Mouse (Mus musculus): ENCODE results near the gene Cpox. TPM values are rescaled to one million over a fixed set of nuclear protein-coding genes. Genes with fewer than 3 reads are reported as not detected.

The Cpox gene
- polyA plus RNA-seq, 1 experiment, result 13.6 TPM

DNA sequence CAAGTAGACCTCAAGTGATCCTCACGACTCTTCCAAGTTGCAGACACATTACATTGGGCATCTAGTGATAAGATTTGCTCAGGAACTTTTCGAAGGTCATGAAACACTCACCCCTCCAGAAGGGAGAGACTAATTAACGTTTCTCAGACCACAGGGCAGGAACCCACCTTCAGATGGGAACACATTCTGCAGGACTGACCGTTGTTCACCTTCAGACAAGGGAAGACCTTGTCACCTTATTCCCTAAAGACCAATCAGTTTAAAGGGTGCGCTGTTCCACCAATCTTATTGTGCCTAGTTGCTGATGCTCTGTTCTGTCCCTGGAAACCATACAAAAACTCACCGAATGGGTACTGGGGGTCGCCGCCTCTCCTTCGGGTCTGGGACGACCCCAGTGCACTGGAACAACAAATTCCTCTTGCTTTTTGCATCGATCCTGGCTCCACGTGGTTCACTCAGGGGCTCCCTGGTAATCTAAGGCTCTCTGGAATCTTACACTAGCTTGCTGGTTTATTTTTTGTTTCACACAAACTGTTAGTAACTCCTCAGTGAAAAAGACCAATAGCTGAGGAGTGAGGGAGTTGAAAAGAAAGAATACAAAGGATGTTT, 30.8 kb downstream of the Cpox start:
- no peak for DNase-seq (ENCODE audit: low read depth)

DNA sequence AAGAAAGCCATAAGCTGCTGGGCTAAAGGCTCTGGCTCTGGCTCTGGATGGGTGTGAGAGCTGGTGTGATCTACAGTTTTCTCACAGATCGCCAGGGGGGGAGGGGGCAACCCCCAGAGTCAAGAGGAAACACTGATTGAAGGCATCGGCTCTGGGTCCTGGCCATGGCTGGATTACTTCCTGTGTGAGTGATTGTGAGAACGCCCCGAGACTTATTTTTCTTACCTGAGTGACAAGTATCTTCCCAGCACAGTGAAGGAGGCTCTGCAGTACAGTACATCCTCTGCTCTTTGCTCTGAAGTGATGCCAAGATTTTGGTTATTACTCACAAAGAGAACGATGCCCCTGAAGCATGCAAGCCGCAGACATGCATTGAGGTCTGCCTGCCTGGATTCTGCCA, 31.7 kb downstream of the Cpox start:
- no peak for DNase-seq (ENCODE audit: low read depth)

DNA sequence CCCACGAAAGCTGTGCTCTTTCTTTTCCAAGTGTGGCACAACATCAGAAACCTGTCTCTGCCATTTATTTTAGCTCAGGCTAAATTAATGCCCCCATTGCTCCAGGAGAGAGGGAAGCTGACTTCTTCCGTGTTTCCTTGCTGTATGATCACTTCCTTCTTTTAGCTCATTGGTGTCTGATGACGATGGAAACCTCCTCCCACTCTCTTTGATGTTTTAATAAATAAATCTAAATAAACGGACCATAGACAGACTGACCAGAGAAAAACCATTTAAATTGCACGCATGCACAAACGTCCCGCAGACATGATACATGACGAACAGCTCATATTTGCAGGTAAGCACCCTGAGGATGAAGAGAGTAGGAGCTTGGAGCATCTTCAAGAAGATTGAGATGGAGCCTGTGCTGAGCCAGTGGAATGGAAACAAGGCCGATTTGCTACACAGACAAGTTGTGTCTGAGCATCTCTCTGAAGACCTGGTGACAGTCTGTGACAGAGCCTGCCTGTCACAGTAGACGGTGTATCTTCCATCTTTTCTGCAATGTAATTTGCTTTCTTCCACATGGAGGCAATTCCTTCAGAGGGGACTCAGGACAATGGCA, 32.3 kb downstream of the Cpox start:
- no peak for DNase-seq (ENCODE audit: low read depth)

DNA sequence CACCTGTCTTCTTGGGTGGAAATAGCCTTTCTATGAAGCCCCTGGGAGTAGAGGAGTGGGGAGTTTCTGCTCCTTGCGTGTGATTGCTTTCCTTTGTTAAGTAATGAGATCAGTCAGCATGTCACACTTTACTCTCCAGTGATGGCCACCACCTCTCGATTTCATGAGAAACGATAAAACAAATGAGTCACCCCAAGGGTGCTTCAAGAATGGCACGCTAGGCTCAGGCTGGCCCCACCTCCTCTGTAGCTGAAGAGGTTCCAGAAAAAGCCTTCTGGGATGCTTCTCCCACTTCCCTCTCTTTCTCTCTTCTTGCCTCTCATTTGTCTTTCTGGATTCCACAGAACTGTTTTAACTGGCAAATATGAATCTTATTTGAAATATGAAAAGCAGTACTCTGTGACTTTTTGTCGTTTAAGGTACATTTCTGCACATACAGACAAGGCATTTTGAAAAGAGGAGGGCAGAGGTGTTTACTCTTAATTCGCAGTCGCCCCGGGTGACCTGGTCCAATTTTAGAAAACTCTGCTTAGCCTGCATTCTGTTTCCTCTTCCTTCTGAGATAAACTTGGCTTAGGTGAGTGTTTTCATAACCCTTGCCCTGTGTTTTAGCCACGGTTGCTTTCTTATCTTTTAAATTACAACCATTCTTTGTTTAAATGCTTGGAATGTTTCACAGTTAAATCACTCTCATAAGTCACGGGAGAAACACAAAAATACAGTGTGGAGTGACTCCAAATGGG, 33.5 kb downstream of the Cpox start:
- no peak for DNase-seq (ENCODE audit: low read depth)

DNA sequence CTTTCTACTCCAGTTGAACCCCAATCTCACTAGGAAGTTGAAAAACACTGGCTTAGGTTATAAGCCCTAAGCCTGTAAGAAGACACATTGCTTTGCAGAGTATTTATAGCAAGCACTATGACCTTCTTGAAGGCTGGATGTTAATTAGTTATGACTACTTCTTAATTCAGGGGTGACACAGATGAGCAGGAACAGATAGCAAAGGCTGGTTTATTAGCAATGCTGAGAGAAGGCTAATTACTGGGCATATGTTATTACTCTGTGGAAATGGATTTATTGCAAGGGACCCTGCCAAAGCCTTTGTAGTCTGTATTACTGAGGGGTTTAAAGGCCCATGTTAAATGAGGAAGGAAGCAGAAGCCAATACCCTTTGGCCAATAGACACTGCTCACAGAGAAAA, 34.9 kb downstream of the Cpox start:
- no peak for DNase-seq (ENCODE audit: low read depth)

DNA sequence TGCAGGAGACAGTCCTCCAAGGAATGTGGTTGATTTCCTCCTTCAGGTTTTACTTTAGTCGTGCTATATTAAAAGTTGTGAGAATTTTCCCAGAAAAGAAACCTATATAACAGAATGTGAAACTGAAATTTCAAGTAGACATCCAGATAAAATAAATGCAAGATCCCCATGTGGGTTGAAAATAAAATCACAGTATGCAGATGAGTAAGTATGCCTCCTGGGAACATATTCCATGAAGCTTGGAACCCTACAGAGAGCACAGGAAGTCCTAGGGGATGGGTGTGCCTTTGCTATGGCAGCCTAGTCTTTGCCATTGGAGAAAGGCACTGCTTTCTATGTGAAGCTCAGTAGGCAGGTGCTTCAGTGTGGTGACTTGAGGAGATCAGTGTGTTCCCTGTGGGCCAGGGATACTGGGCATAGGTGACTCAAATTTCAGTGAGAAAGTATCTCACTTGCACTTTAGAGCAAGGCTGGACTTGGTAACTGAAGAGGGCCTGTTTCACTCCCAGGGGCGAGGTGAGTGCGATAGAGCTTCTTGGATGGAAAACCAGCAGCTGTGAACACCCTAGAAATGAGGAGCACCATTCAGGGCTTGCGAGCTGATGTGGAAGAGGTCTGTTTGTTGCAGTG, 37.3 kb downstream of the Cpox start:
- no peak for DNase-seq (ENCODE audit: low read depth)

DNA sequence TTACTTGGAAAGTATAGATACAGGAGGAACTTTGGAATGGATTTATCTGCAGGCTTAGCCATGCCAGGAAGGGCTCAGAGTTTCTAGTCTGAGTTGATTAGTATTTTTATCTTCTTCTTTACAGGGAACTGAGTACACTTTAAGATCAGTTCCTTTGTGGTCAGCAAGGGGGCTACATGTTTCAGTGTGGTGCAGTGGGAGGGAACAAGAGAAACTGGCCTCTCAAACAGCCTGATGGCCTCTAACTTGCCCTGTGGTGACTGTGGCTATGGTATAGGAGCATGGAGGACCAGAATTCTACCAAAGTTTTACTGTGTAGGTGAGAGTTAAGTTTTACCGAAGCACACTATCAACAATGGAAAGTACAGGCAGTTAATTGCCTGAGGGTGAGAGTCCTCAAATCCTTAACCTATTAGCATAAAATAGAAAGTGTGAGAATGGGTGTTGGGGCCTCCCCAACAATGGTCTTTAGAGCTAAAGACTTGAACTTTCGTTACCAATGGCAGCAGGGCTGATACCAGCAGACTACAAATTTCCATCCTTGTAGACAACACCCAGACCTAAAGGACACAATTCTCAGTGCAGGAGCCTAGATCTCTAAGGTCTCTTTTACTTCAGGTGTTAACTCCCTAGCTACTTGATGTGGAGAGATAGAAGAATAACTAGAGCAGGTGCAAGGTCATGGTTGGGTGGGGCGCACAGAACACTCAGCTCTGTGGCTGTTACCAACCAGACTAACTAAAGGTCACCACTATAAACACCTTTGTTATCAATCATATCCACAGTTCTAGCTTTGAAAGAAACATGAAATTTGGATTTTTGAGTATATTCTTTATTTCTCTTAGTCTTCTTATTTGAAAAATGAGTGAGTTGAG, 38.7 kb downstream of the Cpox start:
- DNase-seq (ENCODE audit: low read depth), result no peak

DNA sequence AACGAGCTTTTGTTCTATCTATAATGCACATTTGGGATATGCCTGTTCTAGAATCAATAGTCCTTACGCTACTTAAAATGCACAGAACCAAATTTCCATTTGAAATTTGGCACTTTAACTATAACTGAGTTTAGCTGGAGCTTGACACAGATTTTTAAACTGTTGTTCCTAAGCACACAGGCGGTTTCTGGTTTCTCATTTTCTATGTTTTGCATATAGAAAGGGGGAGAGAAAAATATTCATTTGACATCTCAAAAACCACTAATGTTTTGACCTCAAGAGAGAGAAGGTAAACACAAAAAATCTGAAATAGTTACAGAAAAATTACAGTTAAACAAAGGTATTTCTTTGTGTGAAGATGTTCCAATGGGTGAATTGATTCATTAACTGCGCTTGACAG, 39.4 kb downstream of the Cpox start:
- DNase-seq (ENCODE audit: low read depth), result no peak

DNA sequence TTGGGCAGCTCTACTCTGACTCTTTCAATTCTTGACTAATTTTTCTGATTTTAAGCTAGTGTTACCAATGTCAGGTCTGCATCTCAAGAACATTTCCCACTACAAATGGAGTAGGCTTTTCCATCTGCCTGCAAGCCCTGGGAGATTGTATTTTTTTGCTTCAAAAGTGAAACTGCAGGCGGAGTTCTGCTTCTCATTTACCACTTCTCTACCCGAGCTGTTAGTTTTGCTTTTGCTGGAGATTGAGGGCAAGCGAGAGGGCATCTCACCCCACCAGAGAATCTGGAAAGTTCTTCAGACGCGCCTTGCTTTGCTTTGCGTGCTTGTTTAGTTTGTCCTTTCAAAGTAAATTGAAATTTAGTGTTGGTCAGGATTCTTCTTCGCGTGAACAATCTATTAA, 42.1 kb downstream of the Cpox start:
- no peak for DNase-seq (ENCODE audit: low read depth)

DNA sequence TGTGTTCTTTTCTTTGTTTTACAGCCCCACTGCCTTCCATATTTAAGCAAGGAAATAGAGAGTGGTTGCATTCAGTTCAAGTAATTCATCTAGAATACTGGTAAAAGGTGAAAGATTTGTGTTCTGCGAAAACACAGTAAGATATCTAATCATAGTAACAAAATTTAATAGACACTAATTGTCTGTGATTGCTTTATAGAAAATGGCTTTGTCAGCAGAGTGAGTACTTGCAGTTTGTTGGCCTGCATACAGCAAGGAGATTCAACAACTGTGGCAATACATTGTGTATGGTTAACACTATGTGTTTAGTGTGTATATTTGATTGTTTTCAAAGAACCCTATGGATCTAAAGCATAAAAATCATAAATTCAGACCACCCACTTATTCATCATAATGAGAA, 43.0 kb downstream of the Cpox start:
- DNase-seq (ENCODE audit: low read depth), result no peak

DNA sequence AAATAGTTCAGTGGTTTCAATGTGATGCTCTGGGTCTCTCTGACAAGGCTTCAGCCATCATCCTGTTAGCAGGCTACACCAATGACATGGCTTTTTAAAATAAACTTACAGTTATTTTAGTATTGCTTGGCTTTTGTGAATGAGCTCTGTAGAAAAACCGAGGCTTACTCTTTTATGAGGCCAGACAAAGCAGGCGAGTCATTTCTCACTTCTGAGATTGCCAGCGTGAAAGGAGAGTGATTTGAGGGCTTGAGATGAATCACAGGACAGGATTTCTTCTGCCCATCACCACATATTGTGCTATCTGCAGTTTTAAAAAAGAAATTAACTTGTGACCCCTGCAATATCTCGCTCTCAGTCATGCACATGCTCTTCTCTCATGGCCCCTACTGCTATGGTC, 44.9 kb downstream of the Cpox start:
- DNase-seq (ENCODE audit: low read depth), result no peak

DNA sequence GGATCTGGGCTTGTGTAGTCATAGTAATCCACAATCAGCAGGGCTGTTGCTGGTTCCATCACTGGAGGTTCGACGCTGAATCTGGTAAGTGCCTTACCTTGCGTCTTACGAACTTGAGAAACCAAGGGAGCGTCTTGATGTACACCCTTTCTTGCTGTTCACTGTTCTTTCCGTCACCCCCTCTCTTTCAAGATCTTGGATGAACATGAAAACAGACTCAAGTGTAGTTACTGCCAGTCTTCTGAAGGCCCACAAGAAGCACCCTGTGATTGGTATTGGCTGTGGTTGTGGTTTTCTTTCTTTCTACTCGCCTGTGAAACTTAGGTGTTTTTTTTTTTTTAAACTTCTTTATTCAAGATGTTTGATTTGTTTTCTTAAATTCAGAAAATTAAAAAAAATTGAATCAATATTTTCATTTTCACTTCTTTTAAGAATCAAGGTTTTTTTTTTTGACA, 48.6 kb downstream of the Cpox start, which contains the start of gene Gpr15:
TSS of gene Gpr15 (minus strand) at position 405 of the 455 bp plus-strand sequence.
- no peak for DNase-seq (ENCODE audit: low read depth)

DNA sequence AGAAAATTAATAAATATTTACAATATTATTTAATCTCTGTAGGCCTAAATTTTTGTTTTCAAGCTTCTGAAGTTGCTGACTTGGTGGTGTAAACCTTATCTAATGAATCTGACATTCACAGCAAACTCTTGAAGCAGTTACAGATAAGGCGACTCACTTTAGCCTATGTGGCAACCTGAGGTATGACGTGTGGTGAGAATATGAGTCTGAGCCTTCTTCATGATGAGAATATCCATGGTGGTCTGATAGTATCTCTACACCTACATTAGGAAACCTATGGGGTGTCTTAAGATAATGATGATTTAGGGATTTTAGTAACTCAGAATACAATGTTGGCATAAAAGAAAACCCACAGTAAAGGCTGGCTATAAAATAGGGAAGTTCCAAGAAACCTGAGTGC, 52.2 kb downstream of the Cpox start:
- DNase-seq (ENCODE audit: low read depth), result no peak

DNA sequence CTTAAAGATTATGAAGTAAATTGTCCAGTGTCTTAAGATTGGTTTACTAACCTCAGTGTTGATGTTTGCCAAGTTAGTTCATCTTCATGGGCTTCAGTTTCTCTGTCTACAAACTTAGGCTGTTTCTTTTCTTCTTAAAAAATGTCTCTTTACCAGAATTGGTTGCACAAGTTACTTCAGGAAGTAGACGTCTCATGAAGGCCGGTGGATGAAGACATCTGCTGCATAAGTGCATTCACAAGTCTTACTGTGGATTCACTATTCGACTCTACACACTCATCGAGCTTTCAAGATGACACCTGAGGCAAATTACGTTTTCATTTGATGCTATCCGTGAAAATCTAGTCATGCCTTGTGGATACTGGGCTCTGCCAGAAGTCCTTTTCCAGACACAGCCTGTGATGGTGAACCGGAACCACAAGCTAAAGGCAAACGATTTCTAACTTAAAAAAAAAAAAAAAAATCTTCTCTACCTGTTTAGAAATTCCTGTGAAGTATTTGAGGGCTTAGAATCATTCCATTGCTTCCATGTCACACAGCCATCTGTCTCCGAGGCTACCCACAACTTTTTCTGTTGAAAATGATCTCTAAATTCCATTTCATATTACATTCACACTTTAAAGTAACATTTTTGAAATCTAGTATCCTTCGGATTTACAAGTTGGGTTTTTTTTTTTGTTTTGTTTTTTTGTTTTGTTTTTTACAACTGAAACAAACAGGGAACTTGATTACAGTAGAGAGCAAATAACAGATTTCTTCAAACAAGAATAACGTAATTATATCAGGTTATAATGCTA, 56.8 kb downstream of the Cpox start:
- DNase-seq (ENCODE audit: low read depth), result no peak

DNA sequence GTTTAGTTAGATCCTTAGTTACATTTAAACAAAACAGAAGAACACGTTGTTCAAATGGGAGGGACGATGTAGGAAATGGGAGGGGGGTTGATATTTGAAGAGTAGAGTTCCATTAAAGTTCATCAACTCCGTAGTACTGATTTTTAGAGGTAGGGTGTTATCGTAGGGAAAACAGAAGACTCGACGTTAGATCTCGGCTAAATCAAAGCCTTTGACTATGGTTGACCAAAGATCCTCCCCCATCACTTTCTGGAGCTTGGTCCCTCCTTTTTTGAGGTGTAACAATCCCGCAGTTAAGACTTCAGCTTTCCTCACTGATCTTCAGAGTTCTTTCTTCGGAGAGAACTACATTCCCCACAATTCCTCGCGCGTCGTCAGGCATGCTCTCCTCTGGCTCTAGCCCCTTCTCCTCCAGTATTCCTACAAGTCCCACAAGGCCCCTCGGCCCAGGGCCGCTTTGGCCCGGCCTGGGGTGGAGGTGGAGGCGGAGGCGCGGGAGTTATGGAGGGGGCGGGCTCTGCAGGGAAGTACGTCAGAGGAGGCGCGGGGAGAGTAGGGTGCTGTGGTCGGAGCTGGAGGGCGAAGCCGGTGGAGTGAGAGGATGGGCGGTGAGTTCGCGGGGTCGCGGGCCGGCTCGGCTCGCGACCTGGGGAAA, 57.5 kb downstream of the Cpox start, which contains the start of gene Cldnd1:
TSS of gene Cldnd1 (plus strand) at position 434 of the 655 bp plus-strand sequence.
- peak; percentile 66 for DNase-seq (ENCODE audit: low read depth)

DNA sequence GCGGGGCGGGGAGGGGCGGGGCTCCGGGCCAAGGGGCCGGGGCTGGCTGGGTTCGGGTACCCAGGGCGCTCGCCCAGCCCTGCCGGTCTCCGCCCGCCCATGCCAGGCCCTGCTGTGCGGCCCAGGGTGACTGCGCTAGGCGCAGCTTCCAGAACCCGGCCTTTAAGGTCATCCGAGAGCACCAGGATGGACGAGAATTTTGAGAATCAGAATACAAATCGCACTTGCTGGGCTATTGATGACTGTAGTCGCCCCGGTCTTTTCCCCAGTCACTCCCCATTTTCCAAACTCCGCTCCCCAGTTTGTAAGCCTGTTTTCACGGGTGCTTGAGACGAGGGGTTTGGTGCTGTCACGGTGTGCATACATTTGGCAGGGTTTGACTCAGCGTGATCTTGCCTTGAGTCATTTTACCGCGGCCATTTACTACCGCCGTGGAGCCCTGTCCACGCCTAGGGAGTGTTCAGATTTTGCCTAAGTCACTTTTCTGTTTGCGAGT, 58.1 kb downstream of the Cpox start:
- DNase-seq (ENCODE audit: low read depth), result no peak

DNA sequence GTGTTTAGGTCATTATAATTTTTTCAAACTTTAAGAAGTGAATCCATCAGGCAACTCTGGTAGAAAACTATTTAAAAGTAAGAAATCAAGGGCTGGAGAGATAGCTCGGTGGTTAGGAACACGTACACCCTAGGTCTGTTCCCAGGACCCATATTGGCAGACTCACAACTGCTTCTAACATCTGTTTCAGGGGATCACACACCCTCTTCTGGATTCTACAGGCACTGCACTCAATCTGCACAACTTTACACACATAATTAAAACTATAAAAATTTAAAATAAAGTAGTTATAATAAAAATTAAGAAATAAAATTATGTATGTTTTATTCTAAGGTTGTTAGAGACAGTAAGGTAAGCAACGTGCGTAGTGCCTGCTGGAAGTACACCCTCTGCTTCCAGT, 68.1 kb downstream of the Cpox start:
- no peak for DNase-seq (ENCODE audit: low read depth)

DNA sequence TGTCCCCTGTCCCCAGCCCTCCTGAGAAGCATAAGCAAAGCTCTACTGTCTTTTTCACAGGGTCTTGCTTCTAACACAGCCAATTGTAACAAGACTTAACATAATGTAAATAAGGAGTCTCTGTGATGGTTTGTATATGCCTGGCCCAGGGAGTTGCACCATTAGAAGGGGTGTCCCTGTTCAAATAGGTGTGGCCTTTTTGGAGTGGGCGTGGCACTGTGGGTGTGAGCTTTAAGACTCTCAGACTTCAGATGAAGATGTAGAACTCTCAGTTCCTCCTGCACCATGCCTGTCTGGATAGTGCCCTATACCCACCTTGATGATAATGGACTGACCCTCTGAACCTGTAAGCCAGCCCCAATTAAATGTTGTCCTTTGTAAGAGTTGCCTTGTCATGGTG, 68.7 kb downstream of the Cpox start:
- DNase-seq (ENCODE audit: low read depth), result no peak

DNA sequence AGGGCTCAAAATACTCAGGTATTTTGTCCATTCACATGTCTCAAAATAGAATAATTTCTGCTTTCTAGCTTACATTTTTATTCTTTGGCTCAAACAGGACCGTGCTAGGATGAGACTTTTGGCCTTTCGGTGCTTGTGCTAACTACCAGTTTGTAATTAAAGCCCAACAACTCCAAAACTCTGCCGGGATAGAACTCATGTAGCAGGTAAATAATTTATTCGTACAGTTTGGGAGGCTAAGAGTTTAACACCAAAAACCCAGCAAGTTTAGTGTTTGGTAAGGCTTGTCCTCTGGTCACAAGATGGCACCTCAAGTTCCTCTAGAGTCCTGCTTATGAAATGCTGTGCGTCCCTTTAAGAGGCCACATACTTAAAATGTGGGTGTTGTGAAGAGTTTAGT, 70.7 kb downstream of the Cpox start:
- DNase-seq (ENCODE audit: low read depth), result no peak

DNA sequence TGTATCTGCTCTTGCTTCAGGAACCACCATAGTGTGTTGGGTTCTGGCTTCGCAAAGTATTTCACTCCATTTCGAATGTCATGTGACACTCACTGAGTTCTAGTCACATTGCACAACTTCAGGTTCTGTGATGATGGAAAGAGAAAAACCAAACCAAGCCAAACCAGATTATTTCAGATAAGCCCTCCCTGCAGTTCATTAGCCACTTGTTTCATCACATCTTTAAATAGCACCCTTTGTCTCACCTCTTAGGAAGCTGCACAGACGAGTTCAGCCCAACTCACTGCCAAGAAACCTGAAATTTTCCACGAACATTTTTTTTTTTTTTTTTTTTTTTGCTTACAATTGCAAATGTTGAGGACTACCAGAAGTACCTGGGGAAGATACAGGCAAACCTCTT, 76.6 kb downstream of the Cpox start:
- peak; percentile 95 for DNase-seq (ENCODE audit: low read depth)
